Mouse (Mus musculus): ENCODE data around the gene Ick. TPM values are rescaled to one million over a fixed set of nuclear protein-coding genes. Genes with fewer than 3 reads are reported as not detected.

Ick gene
- polyA plus RNA-seq, 1 experiment from 2014 or later, result 33.9 TPM

GRCm38 (mm10) chr9:78210821-78211220, 101.8 kb downstream of the Ick start:
- no peak overlapping the region for H3K4me3 ChIP-seq
- H3K4me1 ChIP-seq, result no peaks in the 10 kb centered on the region
- H3K9me3 ChIP-seq, result no peaks in the 10 kb centered on the region
- H3K27ac ChIP-seq, result no peak overlapping the region
- H3K27me3 ChIP-seq, result no peaks in the 10 kb centered on the region
- ATAC-seq (ENCODE audit: low FRiP score, low read depth), result no peak
- no peak overlapping the region for H3K9ac ChIP-seq
- no peak overlapping the region for H3K4me2 ChIP-seq (replicated peaks)
- peaks cover 32% of the 10 kb centered on the region for H3K36me3 ChIP-seq
- 93% methylated on average over 2 of the region's 2 CpGs for WGBS

- H3K4me2 ChIP-seq (replicated peaks), result no peak overlapping the region
- H3K4me3 ChIP-seq, result no peak overlapping the region
- WGBS, result 91% methylated on average over 3 of the region's 3 CpGs
- no peaks in the 10 kb centered on the region for H3K4me1 ChIP-seq
- no peak overlapping the region for H3K9ac ChIP-seq
- ATAC-seq (ENCODE audit: low FRiP score, low read depth), result no peak
- H3K36me3 ChIP-seq, result peaks cover 26% of the 10 kb centered on the region
- no peak overlapping the region for H3K27ac ChIP-seq
- H3K27me3 ChIP-seq, result no peaks in the 10 kb centered on the region
- H3K9me3 ChIP-seq, result no peaks in the 10 kb centered on the region
Measured at GRCm38 (mm10) chr9:78211521-78211920, 102.5 kb downstream of the Ick start.

GRCm38 (mm10) chr9:78212341-78213049, 103.5 kb downstream of the Ick start:
- ATAC-seq (ENCODE audit: low FRiP score, low read depth), result no peak
- 78% methylated on average over 7 of the region's 7 CpGs for WGBS

GRCm38 (mm10) chr9:78217074-78217473, 108.1 kb downstream of the Ick start:
- Histone ChIP-seq H3K36me3 (no peaks in the 10 kb centered on the region), H3K4me2 (replicated peaks) (no peak overlapping the region), H3K9ac (no peak overlapping the region), H3K27ac (no peak overlapping the region), H3K9me3 (no peaks in the 10 kb centered on the region), H3K4me1 (no peaks in the 10 kb centered on the region), H3K4me3 (no peak overlapping the region), H3K27me3 (no peaks in the 10 kb centered on the region)
- 81% methylated on average over 4 of the region's 4 CpGs for WGBS
- ATAC-seq (ENCODE audit: low FRiP score, low read depth), result no peak

More at GRCm38 (mm10) chr9:78212341-78213049, 103.5 kb downstream of the Ick start:
- Histone ChIP-seq H3K9me3 (no peaks in the 10 kb centered on the region), H3K9ac (no peak overlapping the region), H3K4me3 (no peak overlapping the region), H3K27me3 (no peaks in the 10 kb centered on the region), H3K4me2 (replicated peaks) (no peak overlapping the region), H3K27ac (no peak overlapping the region), H3K4me1 (no peaks in the 10 kb centered on the region), H3K36me3 (peaks cover 26% of the 10 kb centered on the region)

Other genes starting within 250 kb of the Ick start
- gene Elovl5, start 191.8 kb upstream of the Ick start, polyA plus RNA-seq (2015; fragmentation: Nextera tagmentation; extraction: Ambion mirVana), result 72.3 and 75.5 TPM in 2 replicates
- gene Gcm1, start 57.3 kb upstream of the Ick start, polyA plus RNA-seq (2015; fragmentation: Nextera tagmentation; extraction: Ambion mirVana), result not detected in 2 replicates
- 36.8 and 39.4 TPM in 2 replicates for gene Fbxo9, start 127 bp upstream of the Ick start, polyA plus RNA-seq (2015; fragmentation: Nextera tagmentation; extraction: Ambion mirVana)
- 105 and 113 TPM in 2 replicates for gene Gsta4, start 73.6 kb downstream of the Ick start, polyA plus RNA-seq (2015; fragmentation: Nextera tagmentation; extraction: Ambion mirVana)
- gene Gsta1, start 121.5 kb downstream of the Ick start, polyA plus RNA-seq (2015; fragmentation: Nextera tagmentation; extraction: Ambion mirVana), result not detected in 2 replicates
- gene Gm3776, start 147.9 kb downstream of the Ick start, polyA plus RNA-seq (2015; fragmentation: Nextera tagmentation; extraction: Ambion mirVana), result not detected in 2 replicates
- not detected in 2 replicates for gene Gm10639, start 180.7 kb downstream of the Ick start, polyA plus RNA-seq (2015; fragmentation: Nextera tagmentation; extraction: Ambion mirVana)
- gene Omt2a, start 205.6 kb downstream of the Ick start, polyA plus RNA-seq (2015; fragmentation: Nextera tagmentation; extraction: Ambion mirVana), result not detected in 2 replicates
- not detected in 2 replicates for gene Omt2b, start 218.4 kb downstream of the Ick start, polyA plus RNA-seq (2015; fragmentation: Nextera tagmentation; extraction: Ambion mirVana)
- gene Gsta2, start 246.6 kb downstream of the Ick start, polyA plus RNA-seq (2015; fragmentation: Nextera tagmentation; extraction: Ambion mirVana), result 0.46 and 0.55 TPM in 2 replicates